Mouse (Mus musculus): Measurements from ENCODE around the gene Cmtm3. TPM values are rescaled to one million over a fixed set of nuclear protein-coding genes. Genes with fewer than 3 reads are reported as not detected.

Gene Cmtm3
- 49.4 and 80.1 TPM in 2 replicates for polyA plus RNA-seq (2012; rRNA removed)

DNA sequence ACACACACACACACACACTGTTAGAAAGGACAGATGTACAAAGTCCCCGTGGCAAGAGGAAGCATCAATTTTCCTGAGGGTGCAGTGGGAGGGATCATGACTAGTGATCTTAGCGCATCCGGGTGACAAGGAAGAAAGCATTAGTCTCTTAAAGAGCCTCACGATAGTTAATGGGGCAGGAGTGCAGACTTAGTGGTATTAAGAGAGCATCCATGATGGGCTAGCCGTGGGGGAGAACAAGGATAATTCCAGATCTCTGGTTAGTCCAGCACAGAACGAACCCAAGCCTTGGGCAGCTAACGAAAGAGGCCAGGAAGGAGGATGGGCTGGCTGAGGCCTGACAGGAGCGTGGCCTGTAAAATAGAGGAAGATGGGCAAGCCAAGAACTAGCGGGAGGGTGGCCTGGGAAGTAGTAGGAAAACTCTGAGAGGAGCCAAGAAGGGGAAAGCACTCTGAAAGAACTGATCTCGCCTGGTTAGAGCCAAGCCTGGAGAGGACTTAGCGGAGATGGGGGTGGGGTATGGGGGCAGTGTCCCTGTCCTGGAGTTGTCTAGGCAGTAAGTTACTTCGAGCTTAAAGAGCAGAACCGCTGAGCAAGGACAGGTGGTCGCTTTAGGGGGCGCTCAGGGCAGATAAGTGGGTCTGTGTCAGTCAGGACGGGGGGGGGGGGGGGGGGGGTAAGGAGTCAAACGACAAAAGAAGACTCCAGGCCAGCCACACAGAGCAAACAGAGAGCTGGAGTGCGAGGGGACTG is at the start of gene Cmtm3:
Gene Cmtm3 (plus strand): TSS at position 182 of the 754 bp plus-strand sequence.

GRCm38 (mm10) chr8:104293081-104293480 is 46.1 kb upstream of the Cmtm3 start, which contains the start of gene Cmtm2a:
Gene Cmtm2a (minus strand): TSS chr8:104293181.

DNA sequence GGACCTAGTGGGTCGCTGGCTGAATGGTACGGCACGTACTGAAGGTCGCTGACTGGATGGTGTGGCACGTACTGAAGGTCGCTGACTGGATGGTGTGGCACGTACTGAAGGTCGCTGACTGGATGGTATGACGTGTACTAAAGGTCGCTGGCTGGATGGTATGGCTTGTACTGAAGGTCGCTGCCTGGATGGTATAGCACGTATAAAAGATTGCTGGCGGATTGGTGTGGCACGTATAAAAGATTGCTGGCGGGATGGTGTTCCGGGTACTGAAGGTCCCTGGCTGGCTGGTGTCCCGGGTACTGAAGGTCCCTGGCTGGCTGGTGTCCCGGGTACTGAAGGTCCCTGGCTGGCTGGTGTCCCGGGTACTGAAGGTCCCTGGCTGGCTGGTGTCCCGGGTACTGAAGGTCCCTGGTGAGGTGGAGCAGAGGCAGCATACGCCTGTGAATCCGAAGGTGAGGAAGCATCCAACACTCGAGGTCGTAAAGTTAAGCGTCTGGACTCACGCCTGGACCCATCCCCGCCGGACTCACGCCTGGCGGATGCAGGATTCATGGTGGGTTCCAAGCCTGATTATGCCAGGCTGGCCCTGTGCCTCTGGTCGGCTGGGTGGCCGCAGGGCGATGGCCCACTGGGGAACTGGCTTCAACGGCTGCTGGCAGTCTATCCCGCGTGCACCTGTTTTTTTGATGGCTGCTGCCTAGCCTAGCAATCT is 29.6 kb upstream of the Cmtm3 start, which contains the start of the genes Gm45711 and Cmtm1:
Gene Gm45711 (minus strand): TSS at position 641 of the 715 bp plus-strand sequence.
Gene Cmtm1 (minus strand): TSS at position 705 of the 715 bp plus-strand sequence.

GRCm38 (mm10) chr8:104321267-104321666 is 17.9 kb upstream of the Cmtm3 start, which contains the start of gene Gm11020:
Gene Gm11020 (plus strand): TSS chr8:104321567.

DNA sequence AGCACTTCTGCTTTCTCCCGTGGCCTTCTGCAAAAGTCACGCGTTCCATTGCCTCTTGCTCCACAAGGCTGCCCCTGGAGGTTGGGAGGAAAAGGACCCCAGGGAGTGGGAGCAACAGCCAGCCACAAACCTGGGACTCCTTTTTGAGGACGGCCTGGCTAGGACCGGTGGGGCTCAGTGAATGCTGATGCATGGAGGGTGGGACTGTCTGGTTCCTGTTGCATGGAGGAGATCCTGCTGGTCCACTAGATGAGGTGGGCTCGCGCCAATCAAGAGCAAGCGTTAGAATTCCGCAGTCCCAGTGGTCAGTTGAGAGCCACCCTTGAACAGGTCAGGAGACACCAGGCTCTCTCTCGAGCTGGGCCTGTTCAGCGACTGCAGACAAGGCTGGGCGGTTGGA is 17.3 kb upstream of the Cmtm3 start, which contains the start of gene Cmtm2b:
Gene Cmtm2b (plus strand): TSS at position 301 of the 400 bp plus-strand sequence.

GRCm38 (mm10) chr8:104395703-104396357 is 56.6 kb downstream of the Cmtm3 start, which contains the start of gene Cmtm4:
Gene Cmtm4 (minus strand): TSS chr8:104395807.

Other genes with a start within 250 kb of the Cmtm3 start
- gene Cdh5, start 237.8 kb upstream of the Cmtm3 start, polyA plus RNA-seq (2012; rRNA removed) = 29.5 and 38.4 TPM in 2 replicates
- gene Bean1, start 169.0 kb upstream of the Cmtm3 start, polyA plus RNA-seq (2012; rRNA removed) = 10.2 and 12.3 TPM in 2 replicates
- 35.7 and 37.4 TPM in 2 replicates for gene Tk2, start 90.9 kb upstream of the Cmtm3 start, polyA plus RNA-seq (2012; rRNA removed)
- gene Cklf, start 88.5 kb upstream of the Cmtm3 start, polyA plus RNA-seq (2012; rRNA removed) = 47.6 and 48.8 TPM in 2 replicates
- not detected in 2 replicates for gene Cmtm2a, start 46.2 kb upstream of the Cmtm3 start, polyA plus RNA-seq (2012; rRNA removed)
- not detected in 2 replicates for gene Gm45711, start 29.3 kb upstream of the Cmtm3 start, polyA plus RNA-seq (2012; rRNA removed)
- not detected in 2 replicates for gene Cmtm1, start 29.3 kb upstream of the Cmtm3 start, polyA plus RNA-seq (2012; rRNA removed)
- not detected in 2 replicates for gene Gm11020, start 17.8 kb upstream of the Cmtm3 start, polyA plus RNA-seq (2012; rRNA removed)
- not detected in 2 replicates for gene Cmtm2b, start 17.2 kb upstream of the Cmtm3 start, polyA plus RNA-seq (2012; rRNA removed)
- 17.2 and 17.3 TPM in 2 replicates for gene Cmtm4, start 56.4 kb downstream of the Cmtm3 start, polyA plus RNA-seq (2012; rRNA removed)
- gene Dync1li2, start 103.6 kb downstream of the Cmtm3 start, polyA plus RNA-seq (2012; rRNA removed) = 106 and 111 TPM in 2 replicates
- 0.30 and 0.37 TPM in 2 replicates for gene Terb1, start 170.5 kb downstream of the Cmtm3 start, polyA plus RNA-seq (2012; rRNA removed)
- gene Nae1, start 195.2 kb downstream of the Cmtm3 start, polyA plus RNA-seq (2012; rRNA removed) = 94.2 and 94.3 TPM in 2 replicates
- 1.2 and 1.4 TPM in 2 replicates for gene Car7, start 195.3 kb downstream of the Cmtm3 start, polyA plus RNA-seq (2012; rRNA removed)

All from central nervous system, embryonic 14 days (tissue).